Mouse (Mus musculus) forebrain, embryonic 12.5 days (tissue): ENCODE measurements around the gene Cacna2d1. TPM values are rescaled to one million over a fixed set of nuclear protein-coding genes. Genes with fewer than 3 reads are reported as not detected.

Experiments used
- ATAC-seq: fragments of 200-750 bp; cut with Nextera tagmentation; 2 replicates; pipeline ENCODE4 v1.8.0; 2017; ENCODE audit warnings: moderate TSS enrichment; ENCODE audit not compliant: low FRiP score
- H3K27ac ChIP-seq: fragments of 300-500 bp; sonication (generic); 2 replicates; pipeline ENCODE4 v1.5.1; 2016; ENCODE audit warnings: mild to moderate bottlenecking
- H3K27me3 ChIP-seq: fragments of 300-500 bp; sonication (generic); 2 replicates; pipeline ENCODE4 v1.6.1; 2016; ENCODE audit warnings: mild to moderate bottlenecking
- H3K36me3 ChIP-seq: fragments of 300-500 bp; sonication (generic); replicated peaks from 2 replicates; pipeline ENCODE4 v1.6.1; 2016; ENCODE audit warnings: mild to moderate bottlenecking
- H3K4me1 ChIP-seq: fragments of 300-500 bp; sonication (generic); 2 replicates; pipeline ENCODE4 v1.6.1; 2016
- H3K4me2 ChIP-seq: fragments of 300-500 bp; sonication (generic); 2 replicates; pipeline ENCODE4 v1.6.1; 2016; ENCODE audit warnings: mild to moderate bottlenecking, moderate library complexity
- H3K4me3 ChIP-seq: fragments of 300-500 bp; sonication (generic); replicated peaks from 2 replicates; pipeline ENCODE4 v1.5.1; 2016; ENCODE audit warnings: mild to moderate bottlenecking
- H3K9ac ChIP-seq: fragments of 300-500 bp; sonication (generic); 2 replicates; pipeline ENCODE4 v1.6.1; 2016; ENCODE audit warnings: mild to moderate bottlenecking
- H3K9me3 ChIP-seq: fragments of 300-500 bp; sonication (generic); 2 replicates; pipeline ENCODE4 v1.6.1; 2016
- WGBS: fragments of 180-500 bp; shearing (Covaris S2); methylation state at CpG from one replicate; pipeline ENCODE4 v1.1.7; 2016; 5-methylcytosine and 5-hydroxymethylcytosine counted together
- polyA plus RNA-seq: library from polyadenylated mRNA; unstranded; fragments of >200 nt; fragmentation: Nextera tagmentation; extraction: Ambion mirVana; gene quantifications from 2 replicates; pipeline ENCODE4 v1.2.1, GENCODE M21; 2016

The Cacna2d1 gene
- polyA plus RNA-seq = 30.3 and 36.7 TPM in 2 replicates

- ATAC-seq = peak; percentile 91
- H3K4me1 ChIP-seq = peaks cover 18% of the 10 kb centered on the region
- peaks cover 44% of the 10 kb centered on the region for H3K27me3 ChIP-seq
- H3K4me3 ChIP-seq = peak within 1 kb of the TSS; percentile 66
- H3K27ac ChIP-seq = peak within 1 kb of the TSS; percentile 93
- H3K9me3 ChIP-seq = no peaks in the 10 kb centered on the region
- no peaks in the 10 kb centered on the region for H3K36me3 ChIP-seq
- under 1% methylated on average over 102 of the region's 120 CpGs for WGBS
- H3K4me2 ChIP-seq = peak within 1 kb of the TSS; percentile 80
- H3K9ac ChIP-seq = peak within 1 kb of the TSS; percentile 82
Observed at GRCm38 (mm10) chr5:15934376-15935233, at the start of gene Cacna2d1. Gene Cacna2d1, plus strand, starts transcription at chr5:15934691.

GRCm38 (mm10) chr5:15895098-15895497, 39.4 kb upstream of the Cacna2d1 start:
- Histone ChIP-seq H3K9me3 (no peaks in the 10 kb centered on the region), H3K4me2 (no peak overlapping the region), H3K36me3 (no peaks in the 10 kb centered on the region), H3K27ac (no peak overlapping the region), H3K4me3 (no peak overlapping the region), H3K4me1 (no peaks in the 10 kb centered on the region), H3K9ac (no peak overlapping the region), H3K27me3 (no peaks in the 10 kb centered on the region)
- no peak for ATAC-seq
- 66% methylated on average over 2 of the region's 2 CpGs for WGBS

GRCm38 (mm10) chr5:15896706-15897105, 37.8 kb upstream of the Cacna2d1 start:
- no peaks in the 10 kb centered on the region for H3K27me3 ChIP-seq
- WGBS = 85% methylated on average over 3 of the region's 3 CpGs
- H3K4me1 ChIP-seq = no peaks in the 10 kb centered on the region
- H3K9ac ChIP-seq = no peak overlapping the region
- no peak for ATAC-seq
- H3K9me3 ChIP-seq = no peaks in the 10 kb centered on the region
- H3K4me2 ChIP-seq = no peak overlapping the region
- H3K4me3 ChIP-seq = no peak overlapping the region
- H3K36me3 ChIP-seq = no peaks in the 10 kb centered on the region
- H3K27ac ChIP-seq = no peak overlapping the region

- Histone ChIP-seq H3K9ac (no peak overlapping the region), H3K27me3 (no peaks in the 10 kb centered on the region), H3K36me3 (no peaks in the 10 kb centered on the region), H3K9me3 (no peaks in the 10 kb centered on the region), H3K4me3 (no peak overlapping the region), H3K4me1 (no peaks in the 10 kb centered on the region), H3K27ac (no peak overlapping the region), H3K4me2 (no peak overlapping the region)
- 65% methylated on average over 3 of the region's 3 CpGs for WGBS
- ATAC-seq = no peak
Observed at GRCm38 (mm10) chr5:15906446-15906845, 28.0 kb upstream of the Cacna2d1 start.

- ATAC-seq = no peak
- 71% methylated on average over 1 of the region's 1 CpGs for WGBS
- H3K4me2 ChIP-seq = no peak overlapping the region
- H3K4me3 ChIP-seq = no peak overlapping the region
- H3K9me3 ChIP-seq = no peaks in the 10 kb centered on the region
- no peak overlapping the region for H3K27ac ChIP-seq
- H3K27me3 ChIP-seq = no peaks in the 10 kb centered on the region
- no peak overlapping the region for H3K9ac ChIP-seq
- H3K36me3 ChIP-seq = no peaks in the 10 kb centered on the region
- H3K4me1 ChIP-seq = no peaks in the 10 kb centered on the region
Observed at GRCm38 (mm10) chr5:15914931-15915330, 19.6 kb upstream of the Cacna2d1 start.

GRCm38 (mm10) chr5:15928506-15928905, 6.0 kb upstream of the Cacna2d1 start:
- no peak overlapping the region for H3K4me3 ChIP-seq
- no peak overlapping the region for H3K27ac ChIP-seq
- H3K9ac ChIP-seq = no peak overlapping the region
- no peaks in the 10 kb centered on the region for H3K9me3 ChIP-seq
- H3K4me2 ChIP-seq = no peak overlapping the region
- H3K27me3 ChIP-seq = peaks cover 16% of the 10 kb centered on the region
- WGBS = 56% methylated on average over 6 of the region's 6 CpGs
- no peak for ATAC-seq
- H3K36me3 ChIP-seq = no peaks in the 10 kb centered on the region
- peaks cover 4% of the 10 kb centered on the region; the same call in 1 of the 2 replicates for H3K4me1 ChIP-seq

GRCm38 (mm10) chr5:15933017-15933416, 1.5 kb upstream of the Cacna2d1 start:
- Histone ChIP-seq H3K36me3 (no peaks in the 10 kb centered on the region), H3K4me2 (peak overlapping the region; percentile 80), H3K9ac (no peak overlapping the region), H3K4me1 (peaks cover 18% of the 10 kb centered on the region), H3K9me3 (no peaks in the 10 kb centered on the region), H3K27ac (no peak overlapping the region), H3K4me3 (no peak overlapping the region), H3K27me3 (peaks cover 40% of the 10 kb centered on the region)
- WGBS = 3% methylated on average over 6 of the region's 6 CpGs
- ATAC-seq = no peak

GRCm38 (mm10) chr5:15933581-15934375, 713 bp upstream of the Cacna2d1 start:
- Histone ChIP-seq H3K4me2 (peak overlapping the region; percentile 80), H3K27me3 (peaks cover 40% of the 10 kb centered on the region), H3K36me3 (no peaks in the 10 kb centered on the region), H3K9ac (peak overlapping the region; percentile 82), H3K4me1 (peaks cover 18% of the 10 kb centered on the region), H3K27ac (peak overlapping the region; percentile 93), H3K4me3 (peak overlapping the region; percentile 66), H3K9me3 (no peaks in the 10 kb centered on the region)
- 2% methylated on average over 17 of the region's 17 CpGs for WGBS
- ATAC-seq = peak; percentile 33

GRCm38 (mm10) chr5:15935234-15935728, 790 bp downstream of the Cacna2d1 start:
- under 1% methylated on average over 27 of the region's 27 CpGs for WGBS

GRCm38 (mm10) chr5:15935831-15936710, 1.6 kb downstream of the Cacna2d1 start:
- Histone ChIP-seq H3K4me1 (peaks cover 22% of the 10 kb centered on the region), H3K4me3 (peak overlapping the region; percentile 66), H3K9ac (peak overlapping the region; percentile 82), H3K9me3 (no peaks in the 10 kb centered on the region), H3K36me3 (no peaks in the 10 kb centered on the region), H3K27ac (peak overlapping the region; percentile 93), H3K4me2 (peak overlapping the region; percentile 80), H3K27me3 (peaks cover 39% of the 10 kb centered on the region)
- 20% methylated on average over 14 of the region's 14 CpGs for WGBS
- ATAC-seq = no peak

More at GRCm38 (mm10) chr5:15935234-15935728, 790 bp downstream of the Cacna2d1 start:
- H3K27ac ChIP-seq = peak overlapping the region; percentile 93
- peak overlapping the region; percentile 66 for H3K4me3 ChIP-seq
- peaks cover 44% of the 10 kb centered on the region for H3K27me3 ChIP-seq
- H3K9ac ChIP-seq = peak overlapping the region; percentile 82
- no peaks in the 10 kb centered on the region for H3K9me3 ChIP-seq
- no peak for ATAC-seq
- peak overlapping the region; percentile 80 for H3K4me2 ChIP-seq
- no peaks in the 10 kb centered on the region for H3K36me3 ChIP-seq
- peaks cover 18% of the 10 kb centered on the region for H3K4me1 ChIP-seq

GRCm38 (mm10) chr5:15941191-15941725, 6.8 kb downstream of the Cacna2d1 start:
- no peak overlapping the region for H3K27ac ChIP-seq
- no peak overlapping the region for H3K9ac ChIP-seq
- H3K9me3 ChIP-seq = no peaks in the 10 kb centered on the region
- 0 out of 2 replicates have a peak, but pooled peaks cover 4% of the 10 kb centered on the region for H3K36me3 ChIP-seq
- 26% methylated on average over 6 of the region's 6 CpGs for WGBS
- peaks cover 7% of the 10 kb centered on the region for H3K27me3 ChIP-seq
- H3K4me2 ChIP-seq = no peak overlapping the region
- H3K4me1 ChIP-seq = peaks cover 4% of the 10 kb centered on the region
- H3K4me3 ChIP-seq = no peak overlapping the region
- ATAC-seq = no peak
